Mouse (Mus musculus): ENCODE data around the gene Dcaf7.

GRCm38 (mm10) chr11:105989446-105989845 is 47.2 kb upstream of the Dcaf7 start:
- no peak for TF ChIP-seq CTCF (IDR thresholded peaks at IDR 0.05; ENCODE audit: low read depth, low read length)
- no peak for TF ChIP-seq POLR2A (IDR thresholded peaks at IDR 0.05; ENCODE audit: extremely low read depth, insufficient read depth, low read length)
